Mouse (Mus musculus): ENCODE data around the gene Enam. TPM values are rescaled to one million over a fixed set of nuclear protein-coding genes. Genes with fewer than 3 reads are reported as not detected.
"Not testable (repeated sequence)": the region's sequence is repeated elsewhere in the genome, so short reads cannot be mapped to it uniquely, and the experiment has no call there.

The Enam gene
- total RNA-seq (2015) (not detected in 2 replicates), total RNA-seq (2017) (not detected in 2 replicates)

DNA sequence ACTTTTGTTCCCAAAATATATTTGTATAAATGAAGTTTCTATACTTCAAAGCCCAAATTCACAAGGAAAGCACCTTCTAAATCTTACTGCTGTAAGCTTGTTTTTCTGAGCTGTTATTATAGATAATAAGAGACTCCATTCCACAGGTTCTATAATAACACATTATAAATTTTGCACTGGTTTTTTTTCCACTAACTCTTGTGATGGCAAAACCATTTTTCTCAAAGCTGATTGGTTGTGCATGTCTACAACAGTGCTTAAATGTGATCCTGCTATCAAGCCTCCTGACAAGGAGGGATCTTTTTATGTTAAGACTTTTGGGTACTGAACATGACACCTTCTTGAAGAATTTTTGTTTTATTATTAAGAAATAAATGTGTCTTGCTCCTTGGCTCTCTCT, at the start of gene Enam:
Gene Enam, plus strand, starts transcription at position 301 of the 400 bp plus-strand sequence.
- no peak for ATAC-seq (ENCODE audit: poor library complexity, severe bottlenecking)

DNA sequence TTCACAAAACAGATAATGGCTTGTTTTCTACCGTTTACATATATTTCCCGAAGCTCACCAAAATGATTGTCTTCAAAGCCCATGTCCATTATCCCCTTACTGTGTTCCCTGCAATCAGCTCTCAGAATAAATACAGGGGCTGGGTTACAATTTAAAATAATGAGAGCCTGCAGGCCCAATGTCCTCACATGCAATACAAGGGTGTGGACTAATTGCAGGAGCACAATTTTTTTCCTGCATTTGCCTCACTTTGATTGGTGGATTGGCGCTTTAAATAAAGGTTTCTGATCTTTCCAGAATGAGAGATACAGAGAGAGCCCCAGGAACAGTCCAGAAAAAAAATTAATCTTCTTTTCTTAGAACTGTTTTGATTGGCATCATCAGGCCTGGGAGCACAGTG, 32.1 kb upstream of the Enam start, which contains the start of gene Ambn:
Gene Ambn, plus strand, starts transcription at position 301 of the 400 bp plus-strand sequence.
- ATAC-seq (ENCODE audit: poor library complexity, severe bottlenecking): no peak

DNA sequence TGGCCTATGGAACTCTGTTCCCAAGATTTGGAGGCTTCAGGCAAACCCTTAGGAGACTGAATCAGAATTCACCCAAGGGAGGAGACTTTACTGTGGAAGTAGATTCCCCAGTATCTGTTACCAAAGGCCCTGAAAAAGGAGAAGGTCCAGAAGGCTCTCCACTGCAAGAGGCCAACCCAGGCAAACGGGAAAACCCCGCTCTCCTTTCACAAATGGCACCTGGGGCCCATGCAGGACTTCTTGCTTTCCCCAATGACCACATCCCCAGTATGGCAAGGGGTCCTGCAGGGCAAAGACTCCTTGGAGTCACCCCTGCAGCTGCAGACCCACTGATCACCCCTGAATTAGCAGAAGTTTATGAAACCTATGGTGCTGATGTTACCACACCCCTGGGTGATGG, 20.3 kb upstream of the Enam start:
- ATAC-seq (ENCODE audit: poor library complexity, severe bottlenecking): no peak

DNA sequence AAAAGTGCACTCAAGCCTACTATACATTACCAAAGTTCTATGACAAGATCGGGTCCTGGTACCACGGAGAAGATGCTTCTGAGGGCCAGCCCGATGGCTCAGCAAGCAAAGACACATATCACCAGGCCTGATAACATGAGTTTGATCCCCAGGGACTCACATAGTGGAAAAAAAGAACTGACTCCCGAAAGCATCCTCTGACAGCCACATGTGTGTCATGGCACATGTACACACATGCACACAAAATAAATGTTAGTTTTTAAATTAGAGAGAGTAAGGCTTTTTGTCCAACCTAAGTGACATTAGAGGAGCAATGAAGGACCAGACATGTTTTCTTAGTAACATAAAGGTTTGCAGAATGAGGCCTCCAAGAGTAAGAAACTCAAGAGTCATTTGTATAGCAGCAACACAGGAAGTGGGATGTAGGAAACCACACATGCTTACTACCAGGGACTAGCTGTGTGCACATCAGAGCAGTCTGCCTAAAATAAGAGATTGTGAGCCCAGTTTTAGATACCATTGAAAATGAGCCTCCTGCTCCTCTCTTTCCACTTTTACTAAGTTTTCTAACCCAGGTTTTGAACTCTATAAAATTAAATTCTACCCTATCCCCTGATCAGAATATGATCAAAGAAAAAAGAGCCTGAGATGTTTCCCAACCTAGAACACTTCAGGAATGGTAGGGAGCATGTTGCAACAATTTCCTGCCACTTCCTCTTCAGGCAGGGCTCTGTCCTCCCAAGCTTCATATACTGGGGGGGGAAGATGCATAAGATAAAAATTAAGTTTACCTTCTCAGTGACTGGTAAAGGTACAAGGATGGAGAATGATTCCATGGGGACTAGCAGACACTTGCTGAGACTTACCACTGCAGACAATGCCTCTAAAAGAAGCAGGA, 18.7 kb upstream of the Enam start:
- peak; percentile 74 for ATAC-seq (ENCODE audit: poor library complexity, severe bottlenecking)

DNA sequence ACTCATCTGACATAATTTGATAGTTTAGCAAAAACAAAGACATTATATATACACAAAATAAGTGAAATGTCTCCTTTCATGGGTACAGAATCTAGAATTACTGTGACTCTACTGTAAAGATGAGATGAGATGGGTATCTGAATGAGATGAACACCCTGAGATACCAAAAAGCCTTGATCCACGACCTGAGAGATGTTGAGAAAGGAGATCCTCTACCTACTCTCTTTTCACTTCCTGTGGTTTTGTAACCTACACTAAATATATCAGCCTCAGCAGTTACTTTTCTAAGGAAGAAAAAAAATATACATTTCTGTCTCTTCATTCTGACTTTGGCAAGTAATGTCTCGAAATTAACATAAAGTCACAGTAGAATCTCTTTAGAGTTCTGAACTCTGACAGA, 1.2 kb downstream of the Enam start:
- no peak for ATAC-seq (ENCODE audit: poor library complexity, severe bottlenecking)

DNA sequence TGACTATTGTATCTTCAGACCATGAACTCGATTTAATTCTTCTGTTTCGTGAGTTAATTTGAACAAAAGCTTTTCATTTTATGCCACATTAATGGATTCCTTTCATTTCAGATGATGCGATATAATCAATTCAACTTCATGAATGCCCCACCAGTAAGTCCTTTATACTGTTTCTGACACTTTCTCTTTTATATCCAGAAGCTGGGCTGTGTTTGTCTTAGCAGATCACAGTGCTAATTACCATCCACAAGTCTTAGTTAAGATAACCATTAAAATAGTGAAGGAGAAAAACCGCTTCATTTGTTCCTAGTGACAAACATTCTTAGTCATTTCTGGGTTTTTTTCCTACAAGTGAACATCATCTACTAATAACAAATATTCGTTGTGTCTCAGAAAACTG, 3.3 kb downstream of the Enam start:
- ATAC-seq (ENCODE audit: poor library complexity, severe bottlenecking): no peak

DNA sequence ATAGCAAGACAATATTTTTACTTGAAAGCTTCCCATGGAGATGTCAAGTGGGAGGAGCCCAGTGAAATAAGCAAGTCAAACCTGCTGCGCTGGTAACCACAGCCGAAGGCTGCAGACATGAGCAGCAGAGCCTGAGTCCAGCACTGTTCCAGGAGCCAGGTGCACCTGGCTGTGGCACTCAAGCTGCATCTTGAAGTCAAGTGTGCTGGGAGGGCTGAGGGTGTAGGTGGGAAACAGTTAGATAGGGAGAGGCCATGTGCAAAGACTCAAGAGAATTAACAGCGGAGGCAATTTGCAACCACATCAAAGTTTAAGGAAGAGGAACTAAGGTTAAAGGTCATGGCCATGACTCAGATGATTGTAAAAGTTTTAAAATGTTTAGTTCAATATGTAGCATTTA, 12.0 kb downstream of the Enam start:
- peak; percentile 85 for ATAC-seq (ENCODE audit: poor library complexity, severe bottlenecking)

DNA sequence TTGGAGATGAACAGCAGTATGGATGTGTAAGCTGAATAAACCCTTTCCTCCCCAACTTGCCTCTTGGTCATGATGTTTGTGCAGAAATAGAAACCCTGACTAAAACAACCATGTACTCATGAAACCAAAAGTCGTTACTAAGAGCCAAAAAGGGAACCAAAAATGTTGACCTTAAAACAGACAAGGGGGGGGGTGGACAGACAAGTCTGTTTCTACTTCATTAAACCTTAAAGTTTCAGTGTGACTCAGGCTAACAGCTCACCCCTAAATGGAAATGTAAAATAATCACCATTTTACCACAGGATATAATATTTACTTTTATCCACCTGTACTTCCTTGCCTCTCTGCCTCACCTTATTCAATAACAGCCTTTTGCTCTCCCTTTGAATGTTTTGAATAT, 20.8 kb downstream of the Enam start:
- ATAC-seq (ENCODE audit: poor library complexity, severe bottlenecking): peak; percentile 97

DNA sequence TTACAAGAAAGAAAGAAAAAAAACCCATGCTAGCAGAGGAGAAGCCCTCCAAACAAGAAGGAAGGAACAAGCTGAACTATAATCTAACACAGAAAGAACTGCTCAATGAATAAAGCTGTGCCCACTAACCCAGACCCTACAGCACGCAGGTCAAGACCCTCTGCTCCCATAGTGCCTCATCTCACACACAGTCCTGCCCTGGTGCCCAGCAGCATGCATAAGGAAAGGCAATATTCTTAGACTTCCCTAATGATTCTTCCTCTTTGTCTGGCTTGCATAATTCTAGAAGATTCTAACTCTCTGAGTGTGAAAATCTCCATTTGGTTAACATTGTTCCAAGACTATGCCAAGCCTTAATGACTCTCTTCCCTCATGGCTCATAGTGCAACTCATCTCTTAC, 21.2 kb downstream of the Enam start:
- peak; percentile 93 for ATAC-seq (ENCODE audit: poor library complexity, severe bottlenecking)

DNA sequence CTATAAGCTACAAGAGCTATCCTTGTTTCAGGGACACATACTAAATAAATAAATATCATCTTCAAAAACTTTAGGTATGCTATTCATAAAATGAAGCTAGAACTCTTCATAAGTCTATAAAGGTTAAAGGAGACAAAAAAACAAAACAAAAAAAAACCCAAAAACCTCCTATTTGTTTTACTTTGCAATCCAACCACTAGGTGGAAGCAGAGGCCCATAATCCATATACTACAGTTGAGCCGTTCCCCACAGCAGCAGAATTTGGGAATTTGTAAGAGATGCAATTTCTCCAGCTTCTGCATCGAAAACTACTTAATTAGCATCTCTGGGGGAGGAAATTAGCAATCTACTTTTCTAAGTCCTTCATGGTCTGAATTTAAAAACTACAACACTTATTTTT, 31.5 kb downstream of the Enam start:
- peak; percentile 88 for ATAC-seq (ENCODE audit: poor library complexity, severe bottlenecking)

DNA sequence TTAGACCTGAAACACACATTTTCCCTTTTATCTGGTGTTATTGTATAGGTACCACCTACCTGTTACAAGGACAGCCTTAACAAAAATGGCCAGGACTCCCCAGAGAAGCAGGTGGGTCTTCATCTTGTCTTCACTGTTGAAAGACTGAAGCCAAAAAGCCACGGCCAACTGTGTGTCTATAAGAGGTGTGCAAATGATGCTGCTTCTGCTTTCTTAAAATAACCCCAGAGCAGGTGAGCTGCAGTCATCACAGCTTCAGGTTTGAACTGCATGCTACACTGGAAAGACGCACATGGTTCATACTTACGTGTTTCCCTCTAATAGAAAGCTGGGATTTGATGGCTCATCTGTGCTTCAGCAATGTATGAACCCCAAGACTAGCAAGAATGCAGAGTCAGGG, 39.9 kb downstream of the Enam start, which contains the start of gene Jchain:
Gene Jchain, minus strand, starts transcription at position 235 of the 400 bp plus-strand sequence.
- ATAC-seq (ENCODE audit: poor library complexity, severe bottlenecking): no peak

DNA sequence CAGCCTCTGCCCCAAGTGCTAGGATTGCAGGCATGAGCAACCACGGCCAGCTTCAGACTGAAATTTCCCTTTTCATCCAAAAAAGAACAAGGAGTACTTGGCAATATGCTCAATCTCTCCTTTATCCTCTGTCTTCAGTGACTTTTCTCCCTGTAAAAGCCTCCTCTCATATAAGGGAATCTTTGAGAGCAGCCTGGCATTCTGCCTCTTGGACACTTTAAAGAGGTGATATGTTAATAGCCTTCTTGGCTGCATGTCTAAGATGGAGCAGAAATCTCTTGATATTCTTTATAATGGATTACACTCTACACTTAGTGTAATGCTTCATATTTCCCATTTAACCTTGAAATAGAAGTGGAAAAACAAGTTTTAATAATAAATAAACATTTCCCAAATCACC, 43.1 kb downstream of the Enam start:
- ATAC-seq (ENCODE audit: poor library complexity, severe bottlenecking): no peak

DNA sequence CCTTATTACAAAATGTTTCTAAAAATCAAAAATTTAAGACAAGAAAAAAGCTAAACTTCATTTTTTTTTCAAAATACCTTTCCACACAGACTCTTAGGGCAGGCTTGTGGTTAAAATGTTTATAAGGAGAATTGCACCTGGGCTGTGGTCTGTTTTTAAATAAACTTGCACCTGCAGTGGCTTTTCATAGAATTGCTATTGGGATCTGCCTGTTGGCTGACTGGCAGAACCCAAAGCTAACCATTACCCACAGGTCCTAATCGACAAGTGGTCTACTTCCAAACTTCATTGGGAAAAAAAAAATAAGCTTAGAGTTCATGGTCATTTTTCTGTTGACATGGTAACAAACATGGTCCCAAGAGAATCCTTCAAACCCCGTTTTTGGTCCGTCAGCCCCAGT, 46.9 kb downstream of the Enam start:
- no peak for ATAC-seq (ENCODE audit: poor library complexity, severe bottlenecking)

DNA sequence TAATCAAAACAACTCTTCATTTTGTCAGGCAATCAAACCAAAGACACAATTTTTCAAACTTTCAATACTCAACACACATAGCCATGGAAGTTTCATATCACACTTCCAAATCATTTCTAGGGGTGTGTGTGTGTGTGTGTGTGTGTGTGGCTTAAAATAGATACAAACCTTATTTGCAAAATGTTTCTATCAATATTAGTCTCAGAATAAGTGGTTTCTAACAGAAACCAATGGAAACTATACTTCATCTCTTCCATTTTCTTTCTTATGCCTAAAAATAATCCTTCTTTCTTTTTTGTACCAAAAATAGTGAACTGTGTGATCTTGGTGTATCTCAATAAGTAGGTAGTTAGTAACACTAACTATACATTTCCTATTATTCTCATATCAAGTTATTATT, 53.1 kb downstream of the Enam start:
- ATAC-seq (ENCODE audit: poor library complexity, severe bottlenecking): no peak

DNA sequence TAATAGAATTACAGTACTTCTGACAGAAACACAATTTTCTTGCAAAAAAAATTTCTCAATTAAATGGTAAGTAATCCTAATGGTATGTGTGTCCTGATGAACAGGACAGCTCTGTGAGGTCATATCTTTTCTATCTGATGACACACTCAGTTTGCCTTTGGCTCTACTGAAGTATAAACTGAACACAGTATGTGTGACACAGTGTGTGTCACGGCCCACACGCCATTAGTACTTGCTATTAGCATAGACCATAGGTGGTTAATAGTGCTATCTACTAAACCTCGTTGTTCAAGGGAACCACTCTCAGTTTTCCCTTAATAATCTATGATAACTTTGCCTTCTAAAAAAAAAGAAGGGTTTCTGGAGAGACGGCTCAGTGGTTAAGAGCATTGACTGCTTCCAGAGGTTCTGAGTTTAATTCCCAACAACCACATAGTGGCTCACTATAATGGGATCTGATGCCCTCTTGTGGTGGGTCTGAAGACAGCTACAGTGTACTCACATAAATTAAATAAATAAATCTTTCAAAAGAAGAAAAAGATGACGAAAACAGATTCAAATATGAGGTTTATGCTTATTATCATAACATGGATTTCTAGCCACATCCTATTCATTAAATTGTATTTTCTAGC, 55.0 kb downstream of the Enam start:
- ATAC-seq (ENCODE audit: poor library complexity, severe bottlenecking): no peak

DNA sequence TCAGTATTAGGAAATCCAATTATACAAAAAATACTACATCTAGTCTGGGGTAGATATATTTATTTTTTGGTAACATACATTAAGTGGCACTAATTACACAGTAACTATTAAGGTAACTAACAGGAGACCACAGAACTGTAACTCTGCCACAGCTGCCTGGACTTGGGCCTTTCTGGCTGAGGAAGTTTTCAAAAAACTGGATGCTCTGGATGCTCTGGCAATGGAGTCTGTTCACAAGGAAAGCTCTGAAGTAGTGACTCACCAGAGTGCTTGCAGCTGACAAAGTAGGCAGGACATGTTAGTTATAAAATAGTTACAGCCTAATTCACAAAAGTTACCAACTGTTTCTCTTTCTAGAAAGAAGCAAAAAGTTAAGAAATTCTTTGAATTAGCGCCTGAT, 56.6 kb downstream of the Enam start:
- not testable (repeated sequence) for ATAC-seq (ENCODE audit: poor library complexity, severe bottlenecking)

DNA sequence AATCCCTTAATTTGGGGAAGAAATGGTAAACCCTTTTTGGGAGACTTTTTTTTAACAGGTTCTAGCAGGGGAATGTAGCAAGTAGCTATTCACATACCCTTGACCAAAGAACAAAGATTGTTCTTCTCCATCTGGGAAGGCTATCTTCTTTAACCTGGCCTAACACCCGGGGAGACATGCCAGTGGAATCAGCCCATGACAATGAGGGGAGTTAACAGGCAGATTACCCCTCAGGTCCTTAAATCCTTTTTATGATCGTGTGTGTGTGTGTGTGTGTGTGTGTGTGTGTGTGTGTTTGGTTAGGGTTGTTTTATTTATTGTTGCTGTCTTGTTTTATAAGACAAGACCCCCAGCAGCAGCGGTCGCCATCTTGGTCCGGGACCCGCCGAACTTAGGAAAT, 57.8 kb downstream of the Enam start:
- no peak for ATAC-seq (ENCODE audit: poor library complexity, severe bottlenecking)

DNA sequence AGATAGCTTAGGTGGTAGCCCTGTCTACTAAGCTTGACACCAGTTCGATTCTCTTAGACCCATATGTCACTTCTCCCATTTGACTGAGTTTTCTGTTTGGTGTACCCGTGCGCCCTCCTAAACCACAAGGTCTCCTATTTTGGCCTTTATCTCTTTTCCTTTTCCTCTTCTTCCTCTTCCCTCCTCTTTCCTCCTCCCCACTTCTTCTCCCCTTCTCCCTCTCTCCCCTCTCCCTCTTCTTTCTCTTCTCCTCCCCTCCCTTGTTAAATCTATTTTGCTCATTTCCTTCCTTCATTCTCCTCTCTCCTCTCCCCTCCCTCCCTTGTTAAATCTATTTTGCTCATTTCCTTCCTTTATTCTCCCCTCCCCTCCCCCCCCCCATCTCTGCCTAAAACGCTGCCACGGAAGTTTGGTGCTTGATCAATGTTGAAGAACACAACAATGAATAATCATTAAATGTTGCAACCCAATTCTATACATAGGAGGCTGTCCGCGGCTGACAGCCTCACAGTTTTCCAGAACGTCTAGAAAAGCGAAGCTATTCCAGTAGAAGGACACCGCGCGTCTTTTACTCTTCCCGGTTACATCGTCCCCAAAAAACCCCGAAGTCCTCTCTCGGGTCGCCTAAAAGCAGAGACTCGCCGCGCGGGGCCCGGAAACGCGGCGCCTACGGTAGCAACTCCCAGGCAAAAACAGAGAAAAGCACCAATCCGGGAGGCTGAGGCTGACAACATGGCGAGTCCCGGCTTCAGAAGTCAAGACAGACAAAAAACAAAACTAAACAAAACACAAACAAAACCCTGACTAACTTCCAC, 65.7 kb downstream of the Enam start:
- peak; percentile 50 for ATAC-seq (ENCODE audit: poor library complexity, severe bottlenecking)

DNA sequence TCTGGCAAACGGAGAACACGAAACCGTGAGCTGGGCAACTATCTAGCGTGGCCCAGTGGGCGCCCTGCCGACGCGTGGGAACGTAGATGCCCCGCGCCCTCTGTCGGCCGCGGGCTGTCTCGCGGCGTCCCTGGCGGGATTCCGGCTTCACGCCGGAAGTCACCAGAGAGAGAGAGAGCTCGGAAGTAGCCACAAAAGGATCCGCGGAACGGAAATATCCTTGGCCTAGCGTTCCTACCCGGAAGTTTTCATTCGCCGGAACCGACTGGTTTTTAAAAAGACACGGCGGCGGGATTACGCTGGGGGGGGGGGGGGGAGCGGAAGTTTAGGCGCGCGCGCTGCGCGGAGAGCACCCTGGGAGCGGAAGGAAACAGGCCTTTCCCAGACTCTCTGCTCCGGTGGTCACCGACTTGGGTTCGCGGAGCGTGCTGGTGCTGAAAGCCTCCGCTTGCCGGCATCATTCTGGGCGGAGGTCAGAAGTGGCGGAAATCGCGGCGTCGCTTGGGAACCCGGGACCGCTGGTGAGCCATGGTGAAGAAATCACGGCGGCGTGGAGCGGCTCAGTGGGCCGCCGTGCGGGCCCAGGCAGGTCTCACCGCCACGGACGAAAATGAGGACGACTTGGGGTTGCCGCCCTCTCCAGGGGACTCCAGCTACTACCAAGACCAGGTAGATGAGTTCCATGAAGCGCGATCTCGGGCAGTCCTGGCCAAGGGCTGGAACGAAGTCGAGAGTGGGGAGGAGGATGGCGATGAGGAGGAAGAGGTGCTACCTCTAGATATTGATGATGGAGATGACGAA, 66.5 kb downstream of the Enam start, which contains the start of gene Utp3:
Gene Utp3, plus strand, starts transcription at position 377 of the 801 bp plus-strand sequence.
- ATAC-seq (ENCODE audit: poor library complexity, severe bottlenecking): peak; percentile 96

Measured in megakaryocyte, adult 5-6 weeks (primary cell).